Mouse (Mus musculus) spleen, adult 2 months (tissue): ENCODE results near the gene Rfx4. TPM values are rescaled to one million over a fixed set of nuclear protein-coding genes. Genes with fewer than 3 reads are reported as not detected.
A peak's percentile ranks its signal among the peaks of the same experiment; 100 is the strongest.

ENCODE experiments used
- DNase-seq, 2 experiments: peaks; one replicate each; pipeline versions ENCODE4 v3.0.0 to v3.0.0-alpha.2; 2012 to 2021; ENCODE audit warnings: low spot score in 2 of 2, low read depth in 1 of 2
- H3K27ac ChIP-seq: fragments of 200-500 bp; 2 replicates; pipeline ENCODE4 v1.5.1; 2012; ENCODE audit warnings: low read length, inconsistent platforms; ENCODE audit not compliant: insufficient read depth
- H3K27me3 ChIP-seq: fragments of 200-500 bp; 2 replicates; pipeline ENCODE4 v1.6.1; 2012; ENCODE audit warnings: mild to moderate bottlenecking, moderate library complexity, low read length, inconsistent platforms; ENCODE audit not compliant: control insufficient read depth, insufficient read depth
- H3K36me3 ChIP-seq: fragments of 200-500 bp; 2 replicates; pipeline ENCODE4 v1.6.1; 2012; ENCODE audit warnings: mild to moderate bottlenecking, low read length, inconsistent platforms; ENCODE audit not compliant: control insufficient read depth, insufficient read depth
- H3K4me1 ChIP-seq: fragments of 200-500 bp; 2 replicates; pipeline ENCODE4 v1.6.1; 2011; ENCODE audit warnings: inconsistent platforms; ENCODE audit not compliant: control insufficient read depth, insufficient read depth, insufficient read length
- H3K4me3 ChIP-seq: fragments of 200-500 bp; 2 replicates; pipeline ENCODE4 v1.5.1; 2011; ENCODE audit warnings: mild to moderate bottlenecking, inconsistent platforms; ENCODE audit not compliant: insufficient read depth, insufficient read length; ENCODE audit errors: extremely low read depth
- CTCF ChIP-seq: fragments of 200-500 bp; IDR thresholded peaks from 2 replicates; pipeline ENCODE4 v1.5.1; 2011; ENCODE audit warnings: mild to moderate bottlenecking, inconsistent platforms; ENCODE audit not compliant: insufficient read depth, insufficient read length, insufficient replicate concordance; ENCODE audit errors: extremely low read depth
- POLR2A ChIP-seq: fragments of 200-500 bp; IDR thresholded peaks from 2 replicates; pipeline ENCODE4 v1.6.1; 2011; ENCODE audit warnings: low read depth, low read length, inconsistent platforms
- WGBS: fragments of 180-500 bp; shearing (Covaris S2); methylation state at CpG from one replicate; pipeline ENCODE4 v1.1.7; 2018; 5-methylcytosine and 5-hydroxymethylcytosine counted together
- polyA plus RNA-seq: library from polyadenylated mRNA; depleted of rRNA; stranded (reverse); fragments of >200 nt; gene quantifications from 2 replicates; pipeline ENCODE4 v1.2.3, GENCODE M21; 2012

Rfx4 gene
- polyA plus RNA-seq, 1 experiment: not detected

GRCm38 (mm10) chr10:84935553-84936209 lies 179.8 kb downstream of the Rfx4 start:
- Histone ChIP-seq H3K36me3 (peaks cover 2% of the 10 kb centered on the region; the same call in 1 of the 2 replicates), H3K4me1 (peaks cover 4% of the 10 kb centered on the region; the same call in 1 of the 2 replicates), H3K27me3 (no peaks in the 10 kb centered on the region), H3K4me3 (no peak overlapping the region), H3K27ac (peak overlapping the region; percentile 51)
- peak; percentile 28 to 39 for DNase-seq
- TF ChIP-seq POLR2A: no peak
- TF ChIP-seq CTCF: no peak
- 57% methylated on average over 7 of the region's 7 CpGs for WGBS

- peaks cover 2% of the 10 kb centered on the region; the same call in 1 of the 2 replicates for H3K36me3 ChIP-seq
- peaks cover 4% of the 10 kb centered on the region; the same call in 1 of the 2 replicates for H3K4me1 ChIP-seq
These were observed 181.1 kb downstream of the Rfx4 start for GRCm38 (mm10) chr10:84936832-84937515.

GRCm38 (mm10) chr10:84938094-84938820 lies 182.4 kb downstream of the Rfx4 start:
- WGBS: 89% methylated on average over 14 of the region's 14 CpGs
- Histone ChIP-seq H3K4me3 (no peak overlapping the region), H3K4me1 (peaks cover 4% of the 10 kb centered on the region; the same call in 1 of the 2 replicates), H3K36me3 (peaks cover 2% of the 10 kb centered on the region; the same call in 1 of the 2 replicates), H3K27me3 (no peaks in the 10 kb centered on the region), H3K27ac (no peak overlapping the region)
- no peak for TF ChIP-seq CTCF
- no peak for TF ChIP-seq POLR2A
- no peak for DNase-seq

More at GRCm38 (mm10) chr10:84936832-84937515, 181.1 kb downstream of the Rfx4 start:
- H3K4me3 ChIP-seq: no peak overlapping the region
- TF ChIP-seq CTCF: no peak
- no peak for TF ChIP-seq POLR2A
- 82% methylated on average over 4 of the region's 4 CpGs for WGBS
- H3K27me3 ChIP-seq: no peaks in the 10 kb centered on the region
- no peak for DNase-seq
- H3K27ac ChIP-seq: no peak overlapping the region

DNA sequence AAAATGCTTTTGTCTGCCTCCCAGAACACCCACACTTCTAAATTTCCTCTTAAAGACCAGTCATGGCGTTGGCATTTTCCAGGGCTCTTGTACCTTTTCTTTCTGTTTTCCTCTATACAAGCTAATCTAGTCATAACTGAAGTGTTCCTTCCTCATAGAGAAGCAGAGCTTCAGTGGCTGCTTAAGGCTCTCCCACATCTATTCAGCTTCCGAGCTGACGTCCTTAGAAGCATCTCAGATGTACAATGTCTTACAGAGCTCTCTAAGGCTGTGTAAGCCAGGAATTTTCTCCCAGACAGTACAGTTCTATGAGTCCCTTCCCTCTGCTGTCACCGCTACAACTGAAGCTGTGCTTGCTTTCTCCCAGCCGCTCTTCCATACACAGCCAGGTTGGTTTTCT lies 183.0 kb downstream of the Rfx4 start:
- Histone ChIP-seq H3K36me3 (peaks cover 2% of the 10 kb centered on the region; the same call in 1 of the 2 replicates), H3K4me1 (peaks cover 4% of the 10 kb centered on the region; the same call in 1 of the 2 replicates), H3K27me3 (no peaks in the 10 kb centered on the region), H3K27ac (no peak overlapping the region), H3K4me3 (no peak overlapping the region)
- 95% methylated on average over 5 of the region's 5 CpGs for WGBS
- no peak for TF ChIP-seq CTCF
- TF ChIP-seq POLR2A: no peak
- no peak for DNase-seq

- Histone ChIP-seq H3K4me1 (peaks cover 4% of the 10 kb centered on the region; the same call in 1 of the 2 replicates), H3K27me3 (no peaks in the 10 kb centered on the region), H3K27ac (no peak overlapping the region), H3K36me3 (peaks cover 2% of the 10 kb centered on the region; the same call in 1 of the 2 replicates), H3K4me3 (no peak overlapping the region)
- 88% methylated on average over 1 of the region's 1 CpGs for WGBS
- no peak for DNase-seq
- TF ChIP-seq POLR2A (no peak), CTCF (no peak)
These were observed 184.5 kb downstream of the Rfx4 start for GRCm38 (mm10) chr10:84940356-84940755.

GRCm38 (mm10) chr10:84945692-84946091 lies 189.8 kb downstream of the Rfx4 start:
- no peaks in the 10 kb centered on the region for H3K27me3 ChIP-seq
- WGBS: 92% methylated on average over 3 of the region's 3 CpGs
- H3K36me3 ChIP-seq: peaks cover 14% of the 10 kb centered on the region
- H3K27ac ChIP-seq: no peak overlapping the region
- no peaks in the 10 kb centered on the region for H3K4me1 ChIP-seq
- DNase-seq: no peak
- TF ChIP-seq POLR2A (no peak), CTCF (no peak)
- H3K4me3 ChIP-seq: no peak overlapping the region
